Mouse (Mus musculus) embryo, embryonic 9.5 days (tissue): ENCODE measurements at regions not wholly inside any gene's neighbourhood (a gene's known extent, or its start where the extent isn't known, plus 50 kb on each side); places are given as distances from the start of the nearest gene placed in this dataset.

Source experiments
- DNase-seq: peaks from one replicate; pipeline ENCODE4 v3.0.0-alpha.2; 2017; ENCODE audit errors: extremely low spot score

GRCm38 (mm10) chr2:75062189-75062510, 236.5 kb downstream of the Mtx2 start:
- DNase-seq: no peak

DNA sequence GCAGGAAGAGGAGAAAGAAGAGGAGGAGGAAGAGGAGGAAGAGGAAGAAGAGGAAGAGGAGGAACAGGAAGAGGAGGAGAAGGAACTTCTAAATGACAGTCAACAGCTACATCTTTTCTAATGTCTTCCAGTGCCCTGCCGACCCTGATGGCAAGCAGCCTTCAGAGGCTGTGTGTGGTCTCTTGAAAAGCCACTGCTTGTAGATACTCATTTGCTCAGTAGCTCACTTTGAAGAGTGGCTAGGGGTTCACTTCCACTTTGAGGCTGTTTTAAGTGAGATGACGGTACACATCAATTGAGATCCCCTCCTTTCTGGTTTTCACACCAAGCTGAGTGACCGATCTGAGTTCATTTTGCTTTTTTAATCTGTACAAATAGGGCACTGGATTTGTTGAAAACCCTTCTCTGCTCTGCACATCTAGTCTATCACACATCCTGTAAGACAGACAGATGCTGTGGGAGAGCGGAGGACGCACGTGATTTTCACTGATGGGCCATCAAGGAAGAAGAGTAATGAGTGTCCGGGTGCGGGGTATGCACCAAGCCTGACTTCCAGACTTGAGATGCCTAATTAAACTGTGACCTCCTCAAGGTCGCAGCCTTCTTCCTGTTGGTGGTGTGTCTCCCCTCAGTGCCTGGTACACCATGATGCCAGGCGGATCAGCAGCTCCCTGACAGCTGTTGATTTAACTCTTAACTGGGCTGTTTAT, 239.0 kb downstream of the Mtx2 start:
- DNase-seq: no peak

GRCm38 (mm10) chr2:75065304-75065703, 239.7 kb downstream of the Mtx2 start:
- no peak for DNase-seq

DNA sequence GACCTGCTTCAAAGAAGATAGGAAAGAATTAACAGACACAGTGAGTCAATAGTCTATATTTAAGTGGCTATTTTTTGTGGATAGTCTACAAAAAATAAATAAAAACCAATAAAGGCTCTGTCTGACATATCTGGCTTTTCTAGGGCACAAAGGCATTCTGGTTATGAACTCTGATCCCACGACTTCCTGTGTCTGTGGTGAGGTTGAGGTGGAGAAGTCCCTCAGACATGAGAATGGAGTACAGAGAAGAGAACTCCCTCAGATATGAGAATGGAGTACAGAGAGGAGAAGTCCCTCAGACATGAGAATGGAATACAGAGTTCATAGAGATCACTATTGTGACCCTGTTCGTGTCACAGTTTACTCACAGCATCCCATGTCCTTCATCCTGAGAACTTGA, 243.7 kb downstream of the Mtx2 start:
- DNase-seq: no peak

GRCm38 (mm10) chr2:75072021-75072420, 246.4 kb downstream of the Mtx2 start:
- DNase-seq: no peak

DNA sequence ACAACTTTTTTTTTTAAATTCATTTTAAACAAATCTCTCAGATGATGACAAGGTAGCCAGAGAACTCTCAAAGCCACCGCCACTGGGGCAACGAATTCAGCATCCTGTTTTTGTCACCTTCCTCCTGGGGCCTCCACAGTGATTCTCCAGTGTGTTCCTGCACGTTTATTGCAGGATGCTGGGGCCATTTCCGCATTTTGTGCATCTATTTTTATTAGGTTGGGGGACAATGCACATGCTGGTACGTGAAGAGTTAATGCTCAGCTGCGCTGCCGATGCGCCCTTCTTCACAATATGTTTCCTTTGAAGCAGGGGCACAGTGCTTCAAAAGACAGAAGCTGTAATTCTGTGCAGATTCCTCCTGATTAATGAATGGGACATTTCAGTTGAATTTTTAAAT, 246.9 kb downstream of the Mtx2 start:
- no peak for DNase-seq

- no peak for DNase-seq
Measured at GRCm38 (mm10) chr2:75073178-75073577, 247.6 kb downstream of the Mtx2 start.

GRCm38 (mm10) chr2:75087164-75087563, 261.6 kb downstream of the Mtx2 start:
- DNase-seq: no peak

- DNase-seq: peak; percentile 31
Measured at GRCm38 (mm10) chr2:75089186-75089585, 263.6 kb downstream of the Mtx2 start.

GRCm38 (mm10) chr2:75089616-75090015, 264.0 kb downstream of the Mtx2 start:
- DNase-seq: peak; percentile 60

DNA sequence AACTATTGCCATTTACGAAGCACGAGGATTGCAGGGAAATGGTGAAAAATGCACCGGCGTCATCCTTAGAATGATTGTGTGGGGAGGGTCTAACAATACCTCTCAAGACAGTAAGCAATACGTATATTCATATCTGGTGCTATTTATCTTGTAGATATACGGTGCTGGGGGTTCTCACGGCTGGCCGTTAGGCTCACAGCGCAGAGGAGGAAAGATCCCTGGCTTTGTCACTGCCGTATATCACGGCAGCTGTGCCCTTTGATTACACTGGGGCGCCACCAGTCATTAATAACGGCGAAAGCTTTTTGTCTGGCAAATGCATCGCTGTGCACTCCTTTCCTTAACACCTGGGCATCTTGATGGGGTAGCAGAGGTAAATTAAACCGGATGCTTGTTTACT, 264.8 kb downstream of the Mtx2 start:
- no peak for DNase-seq

GRCm38 (mm10) chr2:75101501-75101900, 275.9 kb downstream of the Mtx2 start:
- DNase-seq: peak; percentile 51

GRCm38 (mm10) chr2:75112751-75113150, 287.1 kb downstream of the Mtx2 start:
- DNase-seq: no peak

GRCm38 (mm10) chr2:75114375-75114774, 288.8 kb downstream of the Mtx2 start:
- DNase-seq: no peak

- DNase-seq: peak; percentile 38
Measured at GRCm38 (mm10) chr2:75118348-75118926, 292.8 kb downstream of the Mtx2 start.

DNA sequence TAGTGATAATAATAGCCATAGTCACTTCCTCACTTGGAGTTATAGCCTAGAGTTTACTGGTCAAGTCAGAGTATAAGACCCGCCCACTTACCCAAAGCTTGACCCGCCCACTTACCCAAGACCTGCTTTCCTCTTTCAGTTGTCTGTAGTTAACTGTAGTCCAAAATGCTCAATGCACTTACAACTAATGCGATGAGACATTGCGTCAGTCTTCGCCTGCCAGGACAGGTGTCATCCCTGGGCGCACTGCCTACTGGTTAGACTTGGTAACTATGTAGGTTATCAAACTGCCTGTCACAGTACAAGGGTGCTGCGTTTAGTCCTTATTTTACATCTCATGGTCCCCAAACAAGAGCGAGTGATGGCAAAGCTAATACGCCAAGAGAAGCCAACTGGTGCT, 294.0 kb downstream of the Mtx2 start:
- DNase-seq: no peak

GRCm38 (mm10) chr2:75133298-75134080, 307.9 kb downstream of the Mtx2 start:
- DNase-seq: no peak

DNA sequence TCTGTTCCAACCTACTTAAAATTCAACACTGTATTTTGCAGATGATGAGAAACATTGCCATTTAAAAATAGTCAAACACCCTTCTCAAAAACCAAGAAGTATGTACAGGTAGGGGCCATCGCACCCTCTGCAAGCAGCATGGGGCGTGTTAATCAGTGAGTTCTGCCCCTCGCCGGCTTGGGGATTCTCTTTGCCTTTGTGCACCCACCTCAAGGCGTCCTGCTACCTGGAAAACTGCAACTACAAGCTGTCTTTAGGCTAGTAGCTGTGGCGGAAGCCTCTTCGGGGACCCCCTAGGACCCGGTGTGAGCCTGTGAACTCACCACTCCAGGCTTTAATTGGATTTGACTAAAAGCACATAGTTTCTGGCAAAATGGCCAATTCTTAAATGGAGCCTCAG, 311.0 kb downstream of the Mtx2 start:
- no peak for DNase-seq

- no peak for DNase-seq
Measured at GRCm38 (mm10) chr2:75137133-75137982, 311.8 kb downstream of the Mtx2 start.

GRCm38 (mm10) chr2:75137983-75138745, 312.6 kb downstream of the Mtx2 start:
- peak; percentile 81 for DNase-seq

DNA sequence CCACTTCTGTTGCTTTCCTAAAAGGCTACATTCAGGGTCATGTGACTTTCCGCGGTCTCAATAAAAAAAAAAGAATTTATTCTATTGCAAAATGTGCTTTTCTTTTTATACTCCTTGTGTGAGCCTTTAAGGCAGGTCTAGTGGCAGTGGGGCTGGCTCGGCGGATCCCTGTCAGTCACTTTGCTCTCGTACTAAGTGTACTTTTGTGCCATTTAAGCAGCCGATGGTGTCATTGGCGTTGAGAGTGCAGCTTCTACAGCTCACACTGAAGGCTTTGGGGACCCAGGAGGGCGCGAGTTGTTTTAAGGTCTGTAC, 313.1 kb downstream of the Mtx2 start:
- DNase-seq: no peak

GRCm38 (mm10) chr2:75139544-75139943, 313.9 kb downstream of the Mtx2 start:
- DNase-seq: no peak
